Mouse (Mus musculus) brain, embryonic 14.5 days (tissue): ENCODE measurements around the gene Galnt10.

Source experiments
- CTCF ChIP-seq: fragments of 200-500 bp; IDR thresholded peaks from 2 replicates; pipeline ENCODE4 v1.5.1; 2012; ENCODE audit warnings: inconsistent platforms, mild to moderate bottlenecking, moderate library complexity, borderline replicate concordance; ENCODE audit not compliant: insufficient read depth, insufficient read length; ENCODE audit errors: extremely low read depth
- POLR2A ChIP-seq: fragments of 200-500 bp; IDR thresholded peaks from 2 replicates; pipeline ENCODE4 v1.6.1; 2012; ENCODE audit warnings: mild to moderate bottlenecking, inconsistent platforms, borderline replicate concordance; ENCODE audit not compliant: poor library complexity, insufficient read depth, insufficient read length, severe bottlenecking; ENCODE audit errors: extremely low read depth

DNA sequence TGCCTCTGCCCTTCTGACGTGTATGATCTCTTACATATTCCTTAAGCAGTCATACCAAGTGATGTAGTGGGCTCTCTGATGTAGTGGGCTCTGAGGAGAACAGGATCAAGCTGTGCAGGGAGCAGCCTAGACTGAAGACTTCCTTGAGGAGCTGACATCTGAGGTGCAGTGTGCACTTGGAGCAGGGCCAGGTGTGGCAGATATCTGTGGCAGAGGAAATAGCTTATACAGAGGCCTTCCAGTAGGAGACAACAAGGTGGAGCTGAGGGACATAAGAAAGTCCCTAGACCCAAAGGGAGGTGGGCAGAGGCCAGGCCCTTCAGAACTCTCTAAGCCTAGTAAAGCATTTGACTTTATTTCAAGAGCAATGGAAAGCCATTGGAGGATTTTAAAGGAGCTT, 61.4 kb downstream of the Galnt10 start:
- no peak for TF ChIP-seq POLR2A
- no peak for TF ChIP-seq CTCF
